Mouse (Mus musculus) fat pad, adult 2 months (tissue): Measurements from ENCODE around the gene Tmem125.
"Not testable (repeated sequence)": the region's sequence is repeated elsewhere in the genome, so short reads cannot be mapped to it uniquely, and the experiment has no call there.

Experiments used
- DNase-seq: peaks from one replicate; pipeline ENCODE4 v3.0.0-alpha.2; 2011; ENCODE audit warnings: low read depth, low spot score; ENCODE audit errors: extremely low read depth

Tmem125 gene

GRCm38 (mm10) chr4:118543592-118544260 lies at the start of gene Tmem125:
Gene Tmem125, minus strand, starts transcription at chr4:118544044.
- no peak for DNase-seq

- DNase-seq = no peak
These were observed 45.9 kb upstream of the Tmem125 start for GRCm38 (mm10) chr4:118589733-118590130.

GRCm38 (mm10) chr4:118589053-118589732 lies 45.3 kb upstream of the Tmem125 start:
- no peak for DNase-seq

GRCm38 (mm10) chr4:118582629-118583028 lies 38.8 kb upstream of the Tmem125 start:
- DNase-seq = no peak

DNA sequence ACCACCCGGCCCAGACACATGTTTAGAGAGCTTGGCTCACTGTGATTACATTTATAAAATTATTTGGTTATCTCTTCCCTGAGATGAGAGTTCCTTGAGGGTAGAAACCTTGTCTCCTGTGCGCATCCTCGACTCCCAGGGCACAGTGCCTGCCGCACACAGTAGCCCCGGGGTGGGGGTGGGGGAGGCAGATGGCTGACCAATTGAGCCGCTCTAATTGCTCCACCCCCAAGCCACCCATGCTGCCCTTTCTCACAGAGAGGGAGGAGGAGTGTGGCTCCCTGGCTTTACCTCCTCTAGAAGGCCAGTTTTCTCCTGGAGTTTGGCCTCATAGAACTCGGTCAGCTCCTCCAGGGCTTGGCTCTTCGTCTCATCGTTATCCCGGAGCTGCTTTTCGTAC lies 37.7 kb upstream of the Tmem125 start:
- DNase-seq = no peak

- DNase-seq = no peak
These were observed 35.5 kb upstream of the Tmem125 start for GRCm38 (mm10) chr4:118579313-118579712.

DNA sequence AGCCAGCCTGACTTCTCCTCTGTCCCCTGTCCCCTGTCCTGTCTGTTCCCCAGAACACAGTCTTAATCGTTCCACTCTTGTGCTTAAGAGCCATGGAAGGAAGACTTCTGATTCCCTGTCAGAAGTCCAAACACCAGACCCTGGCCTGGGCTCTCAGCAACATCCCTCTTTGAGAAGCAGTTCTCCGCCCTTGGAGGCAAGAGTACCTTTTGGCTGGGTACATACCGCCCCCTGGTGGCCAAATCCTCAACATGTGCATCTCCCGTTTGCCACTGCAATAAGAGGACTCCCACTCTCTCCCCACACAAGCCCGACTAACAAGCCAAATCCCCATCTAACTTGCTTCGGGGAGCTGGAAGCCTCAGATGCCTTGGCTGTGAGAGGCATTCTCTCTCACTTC lies 32.3 kb upstream of the Tmem125 start:
- DNase-seq = no peak

- DNase-seq = no peak
These were observed 27.6 kb upstream of the Tmem125 start for GRCm38 (mm10) chr4:118571441-118571840.

DNA sequence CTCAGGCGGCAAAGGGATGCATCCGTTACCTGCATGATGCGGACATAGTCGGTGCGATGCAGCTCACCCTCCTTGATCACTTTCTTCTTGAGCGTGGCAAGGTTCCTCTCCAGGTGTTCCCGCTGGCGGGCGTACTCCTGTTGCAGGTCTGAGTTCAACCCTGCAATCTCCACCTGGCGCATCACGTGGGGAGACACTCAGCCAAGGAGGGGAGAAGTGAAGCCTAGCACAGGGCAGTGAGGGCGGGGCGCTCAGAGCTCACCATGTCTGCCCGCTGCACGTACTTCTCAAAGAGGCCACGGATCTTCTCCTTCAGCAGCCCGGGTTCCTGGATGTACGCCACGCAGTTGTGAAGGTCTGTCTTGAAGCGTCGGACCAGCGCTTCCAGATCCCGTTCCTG lies 25.5 kb upstream of the Tmem125 start:
- no peak for DNase-seq

- no peak for DNase-seq
These were observed 24.9 kb upstream of the Tmem125 start for GRCm38 (mm10) chr4:118568709-118569108.

DNA sequence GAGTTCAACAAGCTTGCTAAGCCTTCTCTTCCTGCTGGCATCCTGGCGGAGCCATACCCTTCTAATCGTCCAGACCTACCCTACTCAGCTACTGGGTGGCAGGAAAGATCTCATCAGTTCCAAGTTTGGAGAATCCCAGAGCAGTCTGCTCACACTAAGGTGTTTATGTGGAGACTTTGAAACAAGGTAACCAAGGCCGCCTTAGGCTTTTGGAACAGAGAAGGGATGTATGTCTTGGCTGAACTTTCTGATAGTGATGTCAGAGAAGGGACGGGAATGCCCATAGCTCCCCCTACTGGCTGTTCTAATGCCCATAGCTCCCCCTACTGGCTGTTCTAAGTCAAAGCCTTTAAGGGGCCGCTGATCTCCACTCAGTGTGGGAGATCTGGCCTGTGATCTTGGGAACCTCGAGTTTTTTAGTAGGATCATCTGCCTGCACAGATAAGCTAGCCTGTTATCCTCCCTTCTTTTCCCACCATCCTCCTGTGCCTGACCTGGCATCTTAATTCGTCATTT lies 22.4 kb upstream of the Tmem125 start:
- DNase-seq = no peak

DNA sequence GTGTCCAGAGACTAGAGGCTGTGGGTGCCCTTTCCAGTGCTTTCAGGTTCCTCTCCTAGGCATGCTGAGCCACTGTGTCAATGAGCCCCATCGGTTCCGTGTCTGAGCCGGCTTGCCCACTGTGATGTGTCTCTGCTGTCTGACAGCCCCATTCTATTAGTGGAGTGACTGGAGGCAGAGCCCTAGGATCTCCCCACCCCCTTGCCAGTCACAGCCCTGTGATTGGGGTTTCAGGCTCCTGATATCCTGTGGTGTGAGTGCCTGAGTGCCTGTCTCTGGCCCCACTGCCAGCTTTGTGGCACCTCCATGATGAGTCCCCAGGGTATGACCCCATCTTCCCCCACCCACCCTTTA lies 21.1 kb upstream of the Tmem125 start:
- no peak for DNase-seq

DNA sequence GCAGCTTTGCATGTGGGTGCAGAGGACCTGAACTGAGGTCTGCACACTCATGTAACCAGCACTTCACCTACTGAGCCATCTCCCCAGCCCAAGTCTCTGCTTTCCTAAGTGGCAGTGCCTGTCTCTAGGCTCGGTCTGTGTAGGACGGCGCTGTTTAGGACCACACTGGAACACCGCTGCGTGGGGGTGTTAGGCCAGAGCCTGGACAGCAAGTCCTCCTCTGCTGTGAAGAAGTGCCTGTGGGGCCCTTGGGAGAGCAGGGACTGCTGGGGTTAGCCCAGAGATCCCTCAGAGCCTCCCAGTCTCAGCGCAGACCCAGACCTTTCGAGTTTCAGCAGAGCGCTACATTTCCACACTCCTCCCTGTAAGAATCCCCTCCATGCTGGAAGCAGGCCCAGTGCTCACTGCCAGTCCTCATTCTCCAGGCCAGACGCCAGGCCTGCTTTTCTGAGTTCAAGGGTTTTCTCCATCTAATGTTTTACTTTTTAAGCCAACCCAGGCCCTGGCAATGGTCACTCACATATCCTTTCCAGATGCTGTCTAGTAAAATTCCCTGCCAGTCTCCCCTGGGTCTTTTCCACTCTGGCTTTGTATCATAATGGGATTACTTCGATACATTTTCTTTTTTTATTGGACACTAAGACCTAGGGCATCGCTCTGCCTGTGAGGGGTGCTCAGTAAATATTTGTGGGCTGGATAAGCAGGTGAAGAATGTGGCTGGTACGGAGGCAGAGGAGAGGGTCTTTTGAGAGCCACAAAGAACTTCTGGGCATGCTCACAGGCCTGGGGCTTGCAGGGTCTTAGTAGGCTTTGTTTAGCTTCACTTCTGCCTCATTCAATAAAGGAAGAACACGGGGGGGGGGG lies 20.4 kb upstream of the Tmem125 start:
- no peak for DNase-seq

DNA sequence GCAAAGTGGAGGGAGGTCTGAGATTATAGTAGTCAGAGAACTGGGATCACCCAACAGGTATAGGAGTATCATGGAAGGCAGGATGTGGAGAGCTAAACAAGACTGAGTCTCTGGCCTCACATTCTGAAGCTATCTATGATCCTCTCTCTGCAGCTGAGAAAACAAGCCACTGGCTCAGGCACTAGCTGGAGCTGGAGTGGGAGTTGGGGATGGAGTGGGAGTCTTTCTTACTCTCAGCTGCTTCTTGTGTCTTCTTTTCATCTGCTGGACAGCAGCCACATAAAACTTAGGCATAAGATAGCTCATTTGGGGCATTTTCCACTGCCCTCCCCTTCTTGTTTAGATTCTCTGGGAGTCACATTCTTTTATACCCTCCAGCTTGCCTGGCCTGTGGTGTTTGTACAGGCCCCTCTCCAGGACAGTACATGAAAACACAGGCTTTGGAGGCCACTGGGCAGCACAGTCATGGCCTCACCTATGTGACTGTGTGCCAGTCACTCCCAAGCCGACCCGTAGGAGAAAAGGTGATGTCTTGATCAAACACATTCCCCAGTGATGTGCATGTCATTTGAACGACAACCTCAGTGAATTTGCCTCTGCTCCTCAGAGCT lies 9.3 kb upstream of the Tmem125 start:
- DNase-seq = no peak

DNA sequence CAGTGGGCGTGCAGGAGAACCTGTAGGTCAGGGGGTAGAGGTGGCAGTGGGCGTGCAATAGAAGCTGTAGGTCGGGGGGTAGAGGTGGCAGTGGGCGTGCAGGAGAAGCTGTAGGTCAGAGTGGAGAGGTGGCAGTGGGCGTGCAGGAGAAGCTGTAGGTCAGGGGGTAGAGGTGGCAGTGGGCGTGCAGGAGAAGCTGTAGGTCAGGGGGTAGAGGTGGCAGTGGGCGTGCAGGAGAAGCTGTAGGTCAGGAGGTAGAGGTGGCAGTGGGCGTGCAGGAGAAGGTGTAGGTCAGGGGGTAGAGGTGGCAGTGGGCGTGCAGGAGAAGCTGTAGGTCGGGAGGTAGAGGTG lies 4.3 kb upstream of the Tmem125 start:
- peak; percentile 68 for DNase-seq

DNA sequence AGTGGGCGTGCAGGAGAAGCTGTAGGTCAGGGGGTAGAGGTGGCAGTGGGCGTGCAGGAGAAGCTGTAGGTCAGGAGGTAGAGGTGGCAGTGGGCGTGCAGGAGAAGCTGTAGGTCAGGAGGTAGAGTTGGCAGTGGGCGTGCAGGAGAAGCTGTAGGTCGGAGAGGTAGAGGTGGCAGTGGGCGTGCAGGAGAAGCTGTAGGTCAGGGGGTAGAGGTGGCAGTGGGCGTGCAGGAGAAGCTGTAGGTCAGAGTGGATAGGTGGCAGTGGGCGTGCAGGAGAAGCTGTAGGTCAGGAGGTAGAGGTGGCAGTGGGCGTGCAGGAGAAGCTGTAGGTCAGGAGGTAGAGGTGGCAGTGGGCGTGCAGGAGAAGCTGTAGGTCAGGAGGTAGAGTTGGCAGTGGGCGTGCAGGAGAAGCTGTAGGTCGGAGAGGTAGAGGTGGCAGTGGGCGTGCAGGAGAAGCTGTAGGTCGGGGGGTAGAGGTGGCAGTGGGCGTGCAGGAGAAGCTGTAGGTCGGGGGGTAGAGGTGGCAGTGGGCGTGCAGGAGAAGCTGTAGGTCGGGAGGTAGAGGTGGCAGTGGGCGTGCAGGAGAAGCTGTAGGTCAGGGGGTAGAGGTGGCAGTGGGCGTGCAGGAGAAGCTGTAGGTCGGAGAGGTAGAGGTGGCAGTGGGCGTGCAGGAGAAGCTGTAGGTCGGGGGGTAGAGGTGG lies 3.7 kb upstream of the Tmem125 start:
- DNase-seq = not testable (repeated sequence)

- DNase-seq = no peak
These were observed 740 bp upstream of the Tmem125 start for GRCm38 (mm10) chr4:118544441-118545127.

DNA sequence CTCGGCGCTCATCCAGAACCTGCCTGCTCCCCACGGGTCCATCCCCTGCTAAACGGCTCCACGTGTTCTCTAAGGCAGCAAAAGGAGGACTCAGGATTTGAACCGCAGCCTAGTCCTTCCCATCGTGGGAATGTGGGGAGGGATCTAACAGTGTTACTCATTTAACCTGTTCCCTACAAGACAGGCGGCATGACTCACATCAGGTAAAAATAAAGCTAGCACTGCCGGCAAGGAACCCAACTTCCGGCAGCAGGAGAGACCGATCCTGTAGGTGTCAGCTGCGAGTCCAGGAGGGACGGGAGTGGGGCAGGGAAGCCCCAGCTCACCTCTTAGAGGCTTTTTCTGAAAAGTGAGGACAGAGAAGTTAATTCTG lies 700 bp downstream of the Tmem125 start:
- DNase-seq = no peak

- no peak for DNase-seq
These were observed 1.2 kb downstream of the Tmem125 start for GRCm38 (mm10) chr4:118542510-118543157.

GRCm38 (mm10) chr4:118539904-118540303 lies 3.9 kb downstream of the Tmem125 start:
- no peak for DNase-seq
